Mouse (Mus musculus) testis, adult 2 months (tissue): ENCODE data around the gene Muc16. TPM values are rescaled to one million over a fixed set of nuclear protein-coding genes. Genes with fewer than 3 reads are reported as not detected.

ENCODE experiments used
- H3K27ac ChIP-seq: fragments of 200-500 bp; 2 replicates; pipeline ENCODE4 v1.5.1; 2012; ENCODE audit warnings: low read depth, low read length; ENCODE audit not compliant: control insufficient read depth, insufficient read depth
- H3K27me3 ChIP-seq: fragments of 200-500 bp; 2 replicates; pipeline ENCODE4 v1.6.1; 2012; ENCODE audit warnings: mild to moderate bottlenecking, low read length, moderate library complexity; ENCODE audit not compliant: control insufficient read depth, insufficient read depth
- H3K36me3 ChIP-seq: fragments of 200-500 bp; 2 replicates; pipeline ENCODE4 v1.6.1; 2012; ENCODE audit warnings: mild to moderate bottlenecking, low read length; ENCODE audit not compliant: control insufficient read depth, insufficient read depth
- H3K4me1 ChIP-seq: fragments of 200-500 bp; 2 replicates; pipeline ENCODE4 v1.6.1; 2012; ENCODE audit warnings: low read length; ENCODE audit not compliant: control insufficient read depth, insufficient read depth
- H3K4me3 ChIP-seq: fragments of 200-500 bp; 2 replicates; pipeline ENCODE4 v1.5.1; 2012; ENCODE audit warnings: low read depth, mild to moderate bottlenecking, low read length, moderate library complexity, mixed read lengths; ENCODE audit not compliant: control insufficient read depth
- CTCF ChIP-seq: fragments of 200-500 bp; IDR thresholded peaks from 2 replicates; pipeline ENCODE4 v1.5.1; 2012; ENCODE audit warnings: low read depth, mild to moderate bottlenecking, inconsistent platforms, low read length, moderate library complexity; ENCODE audit not compliant: control insufficient read depth, insufficient read depth, insufficient replicate concordance
- POLR2A ChIP-seq: fragments of 200-500 bp; IDR thresholded peaks from 2 replicates; pipeline ENCODE4 v1.6.1; 2012; ENCODE audit warnings: low read depth, mild to moderate bottlenecking, inconsistent platforms, low read length, moderate library complexity; ENCODE audit not compliant: control insufficient read depth
- polyA plus RNA-seq: library from polyadenylated mRNA; depleted of rRNA; stranded (reverse); fragments of >200 nt; gene quantifications from 2 replicates; pipeline ENCODE4 v1.2.3, GENCODE M21; 2012; rRNA removed

Muc16 gene
- polyA plus RNA-seq, 1 experiment, result 7.7 TPM

- TF ChIP-seq POLR2A, result peak; percentile 74
- peak; percentile 9; the same call in 1 of the 2 replicates for TF ChIP-seq CTCF
- H3K36me3 ChIP-seq, result no peaks in the 10 kb centered on the region
- H3K27me3 ChIP-seq, result no peaks in the 10 kb centered on the region
Measured at GRCm38 (mm10) chr9:18473324-18474128, 200.8 kb downstream of the Muc16 start.

DNA sequence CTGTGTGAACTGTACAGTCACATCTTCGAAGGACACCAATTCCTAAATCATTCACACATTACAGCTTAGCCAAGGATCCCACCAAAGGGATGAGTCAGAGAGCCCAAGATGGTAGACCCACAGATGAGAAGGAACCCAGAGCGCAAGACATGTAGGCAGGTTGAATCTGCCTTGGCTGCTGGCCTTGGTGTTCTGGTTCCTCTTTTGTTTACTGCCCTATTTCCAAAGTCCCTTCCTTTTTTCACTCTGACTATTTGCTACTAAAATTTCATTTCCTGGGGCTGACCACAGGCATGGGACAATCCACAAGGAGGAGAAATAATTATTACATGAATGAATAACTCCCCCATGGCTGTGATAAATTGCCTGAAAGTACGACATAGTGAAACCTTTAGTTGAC, 206.3 kb downstream of the Muc16 start:
- Histone ChIP-seq H3K4me1 (no peaks in the 10 kb centered on the region; the same call in 1 of the 2 replicates), H3K36me3 (no peaks in the 10 kb centered on the region), H3K27ac (no peak overlapping the region), H3K27me3 (no peaks in the 10 kb centered on the region), H3K4me3 (no peak overlapping the region)
- no peak for TF ChIP-seq POLR2A
- TF ChIP-seq CTCF, result no peak

More at GRCm38 (mm10) chr9:18473324-18474128, 200.8 kb downstream of the Muc16 start:
- H3K4me3 ChIP-seq, result peak overlapping the region; percentile 95
- H3K4me1 ChIP-seq, result no peaks in the 10 kb centered on the region; the same call in 1 of the 2 replicates
- peak overlapping the region; percentile 90 for H3K27ac ChIP-seq

DNA sequence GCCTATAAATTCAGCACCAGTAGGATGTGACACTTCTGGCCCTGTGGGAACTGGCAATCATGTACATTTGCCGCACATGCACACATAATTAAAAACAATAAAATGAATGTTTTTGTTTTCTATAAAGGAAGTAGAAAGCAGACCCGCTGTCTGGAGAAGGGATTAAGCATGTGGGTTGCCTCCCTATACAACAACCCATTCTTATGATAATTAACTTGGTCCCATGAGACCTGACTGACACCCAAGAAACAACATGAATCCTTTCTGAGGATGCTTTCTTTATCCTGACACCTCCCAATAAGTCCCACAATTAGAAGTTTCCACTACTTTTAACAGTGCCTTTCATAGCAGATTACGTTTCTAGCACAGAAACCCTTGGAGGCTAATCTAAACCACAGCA, 207.0 kb downstream of the Muc16 start:
- H3K36me3 ChIP-seq, result no peaks in the 10 kb centered on the region
- TF ChIP-seq CTCF (no peak), POLR2A (no peak)
- H3K4me1 ChIP-seq, result no peaks in the 10 kb centered on the region
- no peak overlapping the region for H3K27ac ChIP-seq
- no peak overlapping the region for H3K4me3 ChIP-seq
- H3K27me3 ChIP-seq, result no peaks in the 10 kb centered on the region

GRCm38 (mm10) chr9:18456520-18456919, 217.8 kb downstream of the Muc16 start:
- Histone ChIP-seq H3K4me1 (no peaks in the 10 kb centered on the region), H3K36me3 (no peaks in the 10 kb centered on the region), H3K27ac (no peak overlapping the region), H3K4me3 (no peak overlapping the region), H3K27me3 (no peaks in the 10 kb centered on the region)
- TF ChIP-seq POLR2A (no peak), CTCF (no peak)

Other genes with a start within 250 kb of the Muc16 start
- gene Mbd3l2, start 243.9 kb downstream of the Muc16 start, polyA plus RNA-seq, result not detected in 2 replicates
- gene Zfp558, start 196.3 kb downstream of the Muc16 start, polyA plus RNA-seq, result 13.4 and 20.1 TPM in 2 replicates
- gene Mbd3l1, start 196.2 kb downstream of the Muc16 start, polyA plus RNA-seq, result 115 and 154 TPM in 2 replicates
- gene Olfr24, start 89.5 kb upstream of the Muc16 start, polyA plus RNA-seq, result 0.58 and 1.1 TPM in 2 replicates
- gene Olfr828, start 145.0 kb upstream of the Muc16 start, polyA plus RNA-seq, result not detected in 2 replicates
- gene Olfr829, start 180.4 kb upstream of the Muc16 start, polyA plus RNA-seq, result not detected in 2 replicates
- not detected in 2 replicates for gene Olfr830, start 200.2 kb upstream of the Muc16 start, polyA plus RNA-seq